Mouse (Mus musculus): ENCODE results near the gene Clca4a. TPM values are rescaled to one million over a fixed set of nuclear protein-coding genes. Genes with fewer than 3 reads are reported as not detected.
A peak's percentile ranks its signal among the peaks of the same experiment; 100 is the strongest.
"Not testable (repeated sequence)": the region's sequence is repeated elsewhere in the genome, so short reads cannot be mapped to it uniquely, and the experiment has no call there.

Gene Clca4a
- not detected in 2 replicates for total RNA-seq (2017)

DNA sequence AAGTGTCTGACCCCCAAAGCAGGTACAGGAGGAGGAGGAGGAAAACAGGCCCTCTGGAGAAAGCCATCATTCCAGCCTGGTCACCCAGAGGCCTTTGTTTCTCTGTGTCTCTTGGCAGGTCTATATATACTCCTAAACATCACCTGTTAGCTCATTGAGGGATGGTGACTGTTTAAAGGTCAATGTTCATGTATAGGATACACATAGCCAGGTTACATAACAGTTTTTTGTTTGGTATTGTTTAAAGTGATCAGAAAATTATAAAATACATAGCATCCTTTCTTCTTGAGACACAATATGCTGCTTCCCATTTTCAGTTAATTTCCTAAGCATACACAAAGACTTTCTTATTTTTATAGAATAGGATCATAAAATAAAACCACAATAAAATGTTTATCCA is at the start of gene Clca4a:
Clca4a (minus strand) TSS at position 101 of the 400 bp plus-strand sequence.
- no peak for ATAC-seq (replicated peaks; ENCODE audit: low read depth, poor library complexity, severe bottlenecking)

DNA sequence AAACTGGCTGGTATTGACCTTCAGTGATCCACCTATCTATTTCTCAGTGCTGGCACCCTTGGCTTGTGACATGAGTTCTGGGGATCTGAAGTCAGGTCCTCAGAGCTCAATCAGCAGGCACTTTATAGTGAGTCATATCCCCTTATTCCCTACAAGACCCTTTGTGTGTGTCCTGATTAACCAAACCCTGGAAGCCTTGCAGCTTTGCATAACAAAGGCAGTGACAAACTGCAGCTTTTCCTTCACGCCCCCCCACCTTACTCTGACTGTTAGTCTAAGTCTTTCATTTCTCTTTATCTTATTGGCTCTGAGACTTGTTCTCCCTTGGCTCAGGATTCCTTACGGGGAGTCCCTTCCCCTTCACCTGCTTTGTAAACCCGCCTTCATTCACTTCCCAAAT is 43.0 kb upstream of the Clca4a start:
- no peak for ATAC-seq (replicated peaks; ENCODE audit: low read depth, poor library complexity, severe bottlenecking)

- no peak for ATAC-seq (replicated peaks; ENCODE audit: low read depth, poor library complexity, severe bottlenecking)
These were observed 29.6 kb upstream of the Clca4a start for GRCm38 (mm10) chr3:145004422-145004821.

- ATAC-seq (replicated peaks; ENCODE audit: low read depth, poor library complexity, severe bottlenecking), result no peak
These were observed 26.1 kb upstream of the Clca4a start for GRCm38 (mm10) chr3:145000912-145001311.

- ATAC-seq (replicated peaks; ENCODE audit: low read depth, poor library complexity, severe bottlenecking), result no peak
These were observed 18.2 kb upstream of the Clca4a start for GRCm38 (mm10) chr3:144993055-144993454.

DNA sequence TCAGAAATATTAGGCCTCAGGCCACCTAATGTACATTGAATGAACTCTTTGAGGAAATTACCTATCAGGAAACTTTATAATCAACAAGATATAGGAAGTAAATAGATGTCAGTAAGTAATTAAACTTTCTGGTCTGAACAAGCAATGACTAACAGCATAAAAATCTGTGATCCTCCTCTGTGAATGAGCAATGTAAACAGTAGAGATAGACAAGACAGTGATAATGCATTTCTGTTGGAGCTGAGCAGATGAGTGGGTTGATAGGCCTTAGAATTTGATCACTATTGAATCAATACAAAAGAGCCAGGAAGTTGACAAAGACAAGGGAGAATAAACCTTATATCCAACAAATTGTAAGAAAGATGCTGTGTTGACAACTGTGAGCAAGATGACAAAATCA is 17.8 kb upstream of the Clca4a start:
- ATAC-seq (replicated peaks; ENCODE audit: low read depth, poor library complexity, severe bottlenecking), result no peak

DNA sequence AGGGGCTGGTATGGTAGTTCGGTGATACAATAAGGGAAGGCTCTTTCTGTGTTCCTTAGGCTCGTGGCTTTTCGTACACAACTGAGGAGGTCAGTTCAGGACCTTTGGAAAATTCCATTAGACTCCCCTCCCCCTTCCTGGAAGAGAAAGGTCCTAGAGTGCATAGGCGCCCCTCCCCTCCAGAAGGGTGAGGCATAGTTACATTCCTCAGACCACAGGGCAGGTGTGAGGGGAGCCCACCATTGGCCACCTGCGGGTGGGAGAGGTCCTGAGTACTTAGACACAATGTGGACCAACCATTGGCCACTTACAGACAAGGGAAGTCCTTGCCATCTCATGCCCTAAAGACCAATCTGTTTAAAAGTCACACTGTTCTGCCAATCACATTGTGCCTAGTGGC is 11.0 kb upstream of the Clca4a start:
- ATAC-seq (replicated peaks; ENCODE audit: low read depth, poor library complexity, severe bottlenecking), result no peak

- ATAC-seq (replicated peaks; ENCODE audit: low read depth, poor library complexity, severe bottlenecking), result no peak
These were observed 5.7 kb upstream of the Clca4a start for GRCm38 (mm10) chr3:144980551-144980950.

DNA sequence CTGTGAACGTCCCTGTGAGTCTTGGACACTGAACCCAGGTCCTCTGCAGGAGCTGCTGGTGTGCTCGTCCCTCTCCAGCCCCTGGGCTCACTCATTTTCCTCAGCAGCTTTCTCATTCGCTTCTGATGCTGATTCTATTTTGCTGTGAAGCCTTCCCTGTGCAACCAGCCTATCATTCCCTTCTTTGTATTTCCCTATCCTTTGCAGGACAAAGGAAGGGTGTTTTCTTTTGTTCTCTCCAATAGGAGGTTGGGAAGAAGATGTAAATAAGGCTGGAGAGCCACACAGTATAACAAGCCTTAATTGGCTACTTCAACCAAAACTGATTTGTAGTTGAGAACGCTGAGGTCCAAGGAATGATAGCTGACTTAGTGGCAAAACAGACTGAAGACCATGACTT is 2.8 kb upstream of the Clca4a start:
- no peak for ATAC-seq (replicated peaks; ENCODE audit: low read depth, poor library complexity, severe bottlenecking)

GRCm38 (mm10) chr3:144976091-144976490 is 1.2 kb upstream of the Clca4a start:
- no peak for ATAC-seq (replicated peaks; ENCODE audit: low read depth, poor library complexity, severe bottlenecking)

DNA sequence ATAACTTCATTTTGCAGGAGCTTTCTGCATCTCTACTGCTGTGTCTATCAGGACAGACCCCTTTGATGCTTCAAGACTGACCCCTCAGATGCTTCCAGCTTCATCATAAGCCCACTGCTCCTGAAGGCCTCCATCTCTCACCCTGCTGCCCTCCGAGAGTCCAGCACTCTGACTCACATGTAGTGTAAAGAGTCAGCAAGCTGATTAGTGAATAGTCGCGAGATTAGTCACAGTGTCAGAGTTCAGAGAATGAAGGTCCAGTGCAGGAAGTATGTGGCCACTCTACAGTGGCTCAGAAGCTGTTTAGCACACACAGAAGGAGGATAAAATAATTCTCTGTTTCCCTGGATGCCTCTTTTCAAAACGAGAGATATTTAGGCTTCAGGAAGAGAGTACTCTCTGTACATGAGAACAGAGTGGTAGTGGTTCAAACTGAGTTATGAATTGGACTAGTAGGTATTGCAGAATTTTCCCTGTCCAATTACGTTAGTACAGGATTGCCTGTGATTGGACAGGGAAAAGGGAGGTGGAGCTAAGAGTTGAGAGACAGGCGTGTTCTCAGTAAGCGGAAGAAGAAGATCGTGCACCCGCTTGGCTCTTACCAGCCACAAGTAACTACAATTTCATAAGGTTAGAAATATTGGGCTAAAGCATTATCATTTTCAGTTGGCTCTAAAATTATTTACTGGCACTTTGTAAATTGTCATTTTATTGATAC is 3.1 kb downstream of the Clca4a start:
- no peak for ATAC-seq (replicated peaks; ENCODE audit: low read depth, poor library complexity, severe bottlenecking)

DNA sequence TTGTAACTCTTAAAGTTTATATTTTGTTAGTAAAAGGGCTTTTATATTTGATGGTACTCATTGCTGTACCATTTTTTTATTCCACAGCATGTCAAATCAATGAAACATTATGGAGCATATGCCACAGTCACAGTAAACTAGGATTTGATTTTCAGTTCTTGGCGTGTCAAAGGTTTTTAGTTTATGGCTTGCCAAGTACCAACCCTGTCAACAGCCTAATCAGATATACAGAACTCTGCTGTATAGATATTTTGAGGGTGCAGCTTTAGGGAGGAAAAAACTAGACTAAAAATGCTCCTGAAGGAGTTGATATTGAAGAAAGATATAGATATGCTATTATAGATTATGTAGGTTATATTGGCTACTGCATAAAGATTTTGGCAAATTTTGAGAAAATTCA is 5.1 kb downstream of the Clca4a start:
- ATAC-seq (replicated peaks; ENCODE audit: low read depth, poor library complexity, severe bottlenecking), result no peak

DNA sequence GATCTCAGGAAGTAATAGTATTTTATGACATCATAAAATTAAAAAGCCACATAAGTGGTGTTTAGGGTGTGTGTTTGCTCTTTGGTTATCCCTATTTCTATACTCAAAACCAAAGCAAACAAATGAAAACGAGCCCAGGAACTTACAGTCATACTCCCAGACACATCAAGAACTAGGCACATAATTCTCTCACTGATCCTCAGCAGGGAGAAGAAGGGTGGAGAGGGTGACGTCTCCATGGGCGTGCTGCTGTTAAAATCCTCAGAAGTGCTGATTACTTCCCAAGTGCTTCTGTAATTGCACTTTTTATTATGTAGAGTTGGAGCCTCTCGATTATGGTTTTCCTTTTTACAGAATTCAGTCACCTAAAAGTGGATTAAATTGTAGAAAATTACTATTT is 8.8 kb downstream of the Clca4a start:
- no peak for ATAC-seq (replicated peaks; ENCODE audit: low read depth, poor library complexity, severe bottlenecking)

- ATAC-seq (replicated peaks; ENCODE audit: low read depth, poor library complexity, severe bottlenecking), result no peak
These were observed 24.0 kb downstream of the Clca4a start for GRCm38 (mm10) chr3:144950829-144951228.

DNA sequence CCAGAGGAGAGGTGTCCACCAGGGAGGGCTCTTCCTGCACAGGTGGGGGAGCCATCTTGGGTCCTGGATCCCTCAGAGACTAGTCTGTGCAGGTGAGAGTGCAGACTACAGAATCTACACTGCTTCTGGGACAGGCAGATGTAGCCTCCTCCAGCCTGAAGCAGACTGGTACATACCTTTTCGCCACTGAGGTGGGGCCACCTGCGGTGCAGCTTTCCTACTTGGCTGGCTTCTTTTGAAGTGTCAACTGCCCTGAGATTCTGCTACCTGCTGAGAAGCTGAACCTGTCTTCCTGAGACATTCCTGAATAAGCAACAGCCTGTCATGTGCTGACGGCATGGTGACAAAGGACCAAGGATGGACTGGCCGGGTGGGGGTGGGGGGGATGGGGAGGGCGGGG is 27.5 kb downstream of the Clca4a start:
- not testable (repeated sequence) for ATAC-seq (replicated peaks; ENCODE audit: low read depth, poor library complexity, severe bottlenecking)

GRCm38 (mm10) chr3:144933625-144934024 is 41.2 kb downstream of the Clca4a start:
- not testable (repeated sequence) for ATAC-seq (replicated peaks; ENCODE audit: low read depth, poor library complexity, severe bottlenecking)

DNA sequence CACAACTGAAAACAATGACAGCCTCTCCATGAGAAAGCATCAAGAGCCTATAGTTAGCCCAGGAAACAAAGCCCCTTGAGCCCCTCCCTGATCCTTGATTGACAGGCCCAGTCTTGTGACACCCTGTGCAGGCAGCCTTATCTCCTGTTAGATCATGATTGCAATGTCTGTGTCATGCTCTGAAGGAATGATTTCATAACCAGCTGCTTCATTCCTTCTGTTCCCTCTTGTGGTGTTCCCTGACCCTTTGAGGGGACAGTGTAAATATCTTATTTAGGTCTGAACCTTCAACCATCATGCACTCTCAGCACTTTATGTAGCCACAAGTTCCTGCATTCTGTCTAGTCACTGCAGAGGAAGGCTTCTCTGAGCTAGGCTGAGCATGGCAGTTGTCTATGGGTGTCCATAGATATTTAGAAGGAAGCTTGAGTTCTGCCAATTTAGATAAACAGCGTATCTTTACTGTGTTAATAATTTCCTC is 41.8 kb downstream of the Clca4a start:
- peak; percentile 29; the same call in 1 of the 2 replicates for ATAC-seq (replicated peaks; ENCODE audit: low read depth, poor library complexity, severe bottlenecking)

DNA sequence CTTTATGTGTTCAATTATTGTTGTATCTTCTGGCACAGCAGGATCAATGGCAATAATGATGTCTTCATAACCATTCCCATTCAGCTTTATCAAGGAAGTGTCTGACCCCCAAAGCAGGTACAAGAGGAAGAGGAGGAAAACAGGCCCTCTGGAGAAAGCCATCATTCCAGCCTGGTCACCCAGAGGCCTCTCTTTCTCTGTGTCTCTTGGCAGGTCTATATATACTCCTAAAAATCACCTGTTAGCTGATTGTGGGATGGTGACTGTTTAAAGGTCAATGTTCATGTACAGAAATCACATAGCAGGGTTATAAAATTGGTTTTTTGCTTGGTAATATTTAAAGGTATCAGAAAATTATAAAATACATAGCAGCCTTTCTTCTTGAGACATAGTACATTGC is 42.5 kb downstream of the Clca4a start, which contains the start of gene Clca4b:
Clca4b (minus strand) TSS at position 195 of the 400 bp plus-strand sequence.
- ATAC-seq (replicated peaks; ENCODE audit: low read depth, poor library complexity, severe bottlenecking), result no peak

- ATAC-seq (replicated peaks; ENCODE audit: low read depth, poor library complexity, severe bottlenecking), result no peak
These were observed 60.8 kb downstream of the Clca4a start for GRCm38 (mm10) chr3:144914014-144914413.
